Mouse (Mus musculus) heart, embryonic 12.5 days (tissue): ENCODE results near the gene Kctd6. TPM values are rescaled to one million over a fixed set of nuclear protein-coding genes. Genes with fewer than 3 reads are reported as not detected.

Experiments
- polyA plus RNA-seq: library from polyadenylated mRNA; unstranded; fragments of >200 nt; fragmentation: Nextera tagmentation; extraction: Ambion mirVana; gene quantifications from 2 replicates; pipeline ENCODE4 v1.2.1, GENCODE M21; 2016

The Kctd6 gene
- polyA plus RNA-seq, 1 experiment from 2014 or later: 10.9 TPM

Other genes with a start within 250 kb of the Kctd6 start
- gene Dnase1l3, start 219.6 kb upstream of the Kctd6 start, polyA plus RNA-seq: 0.04 TPM in 1 of 2 replicates, not detected in the other
- gene Abhd6, start 211.2 kb upstream of the Kctd6 start, polyA plus RNA-seq: 9.9 and 10.1 TPM in 2 replicates
- gene Rpp14, start 133.8 kb upstream of the Kctd6 start, polyA plus RNA-seq: 42.2 and 42.6 TPM in 2 replicates
- gene Pxk, start 115.9 kb upstream of the Kctd6 start, polyA plus RNA-seq: 25.5 and 27.7 TPM in 2 replicates
- gene Pdhb, start 41.1 kb upstream of the Kctd6 start, polyA plus RNA-seq: 452 and 456 TPM in 2 replicates
- 0.18 and 0.36 TPM in 2 replicates for gene Acox2, start 45.2 kb downstream of the Kctd6 start, polyA plus RNA-seq
- gene Fam107a, start 103.9 kb downstream of the Kctd6 start, polyA plus RNA-seq: 0.11 and 0.24 TPM in 2 replicates
- not detected in 2 replicates for gene Oit1, start 164.6 kb downstream of the Kctd6 start, polyA plus RNA-seq